Mouse (Mus musculus) monocyte, adult 5-6 weeks (primary cell): Measurements from ENCODE around the gene Ubxn4. TPM values are rescaled to one million over a fixed set of nuclear protein-coding genes. Genes with fewer than 3 reads are reported as not detected.
"Not testable (repeated sequence)": the region's sequence is repeated elsewhere in the genome, so short reads cannot be mapped to it uniquely, and the experiment has no call there.

Experiments used
- ATAC-seq: fragments of 153-309, 156-312 bp; replicated peaks from 2 replicates; pipeline ENCODE4 v1.8.0; 2017; ENCODE audit warnings: mild to moderate bottlenecking; ENCODE audit not compliant: low TSS enrichment, insufficient number of reproducible peaks, severe bottlenecking, poor library complexity, low FRiP score
- total RNA-seq: library from RNA; stranded (forward); fragments of 200-1000, 200-491, 200-594 nt; gene quantifications from 3 replicates; pipeline ENCODE4 v1.2.3, GENCODE M21; 2017

The Ubxn4 gene
- total RNA-seq, 1 experiment from 2014 or later = 245 TPM

GRCm38 (mm10) chr1:128295717-128296528, 52.2 kb downstream of the Ubxn4 start:
- ATAC-seq = no peak

GRCm38 (mm10) chr1:128303900-128304299, 60.1 kb downstream of the Ubxn4 start:
- no peak for ATAC-seq

GRCm38 (mm10) chr1:128309043-128309442, 65.3 kb downstream of the Ubxn4 start:
- ATAC-seq = no peak

- ATAC-seq = no peak; the same call in 1 of the 2 replicates
These were observed 70.9 kb downstream of the Ubxn4 start for GRCm38 (mm10) chr1:128314665-128315064.

- not testable (repeated sequence) for ATAC-seq
These were observed 75.5 kb downstream of the Ubxn4 start for GRCm38 (mm10) chr1:128319266-128319665.

- 0 out of 2 replicates have a peak, but pooled peaks have one; percentile 31 for ATAC-seq
These were observed 79.4 kb downstream of the Ubxn4 start for GRCm38 (mm10) chr1:128323026-128323643.

- ATAC-seq = no peak
These were observed 81.0 kb downstream of the Ubxn4 start for GRCm38 (mm10) chr1:128324776-128325175.

- no peak for ATAC-seq
These were observed 83.4 kb downstream of the Ubxn4 start for GRCm38 (mm10) chr1:128327165-128327564.

GRCm38 (mm10) chr1:128328218-128328617, 84.5 kb downstream of the Ubxn4 start, which contains the start of gene Lct:
Gene Lct, minus strand, starts transcription at chr1:128328318.
- no peak for ATAC-seq

Other genes starting within 250 kb of the Ubxn4 start
- 1.9 to 5.7 TPM (median 5.4 TPM) in 3 replicates for gene Zranb3, start 140.9 kb upstream of the Ubxn4 start, total RNA-seq
- gene R3hdm1, start 140.7 kb upstream of the Ubxn4 start, total RNA-seq = 41.9 to 91.3 TPM (median 53.3 TPM) in 3 replicates
- gene Lct, start 84.4 kb downstream of the Ubxn4 start, total RNA-seq = not detected in 3 replicates
- 50.1 to 76.0 TPM (median 57.7 TPM) in 3 replicates for gene Mcm6, start 115.7 kb downstream of the Ubxn4 start, total RNA-seq
- 92.1 to 108 TPM (median 101 TPM) in 3 replicates for gene Dars, start 173.4 kb downstream of the Ubxn4 start, total RNA-seq